Mouse (Mus musculus): ENCODE data around the gene Unc45b.
"Not testable (repeated sequence)": the region's sequence is repeated elsewhere in the genome, so short reads cannot be mapped to it uniquely, and the experiment has no call there.

DNA sequence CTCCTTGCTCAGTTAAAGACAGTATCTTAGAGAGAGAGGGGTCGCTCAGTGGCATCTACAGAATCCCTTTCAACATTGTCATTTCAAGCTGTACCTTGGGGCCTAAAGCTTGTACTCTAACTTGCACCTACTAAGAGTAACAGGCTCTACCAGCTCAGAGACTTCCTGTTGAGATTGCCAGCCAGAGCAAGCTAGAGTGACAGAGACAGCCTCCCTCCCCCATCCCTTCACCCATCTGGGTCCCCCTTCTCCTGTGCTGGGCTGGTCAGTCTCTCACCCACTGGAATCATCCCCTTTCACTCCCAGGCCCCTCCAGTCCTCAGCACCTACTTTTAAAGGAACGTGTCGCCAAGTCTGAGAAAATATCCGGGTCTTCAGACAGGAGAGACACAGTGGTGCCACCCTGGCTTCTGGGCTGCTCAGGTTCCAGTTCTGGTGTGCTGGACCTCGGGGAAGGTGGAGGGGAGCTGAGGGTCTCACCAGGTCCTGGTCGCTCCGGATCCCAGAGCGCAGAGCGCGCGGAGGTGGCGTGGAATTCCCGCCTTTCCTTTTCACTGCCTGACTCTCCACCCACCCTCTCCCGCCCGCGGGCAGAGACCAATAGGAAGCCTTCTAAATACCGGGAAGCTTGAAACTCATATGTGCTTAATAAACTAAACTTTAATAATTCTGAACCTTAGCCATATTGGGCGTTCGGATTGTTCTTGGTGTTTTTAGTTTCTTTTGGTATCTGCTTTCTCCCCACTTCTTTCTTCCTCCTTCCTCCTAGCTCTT, 80.4 kb downstream of the Unc45b start:
- not testable (repeated sequence) for TF ChIP-seq CTCF (IDR thresholded peaks at IDR 0.05; ENCODE audit: borderline replicate concordance, control insufficient read depth, extremely low read depth, insufficient read depth, low read length, poor library complexity)
- 0 out of 2 replicates have a peak, but pooled peaks have one; percentile 24 for TF ChIP-seq POLR2A (IDR thresholded peaks at IDR 0.05; ENCODE audit: control insufficient read depth, extremely low read depth, insufficient read depth, low read length, poor library complexity)
